8 mouse cellular contexts compared by ENCODE assay signal in genomic region chr10:60218591-60219499, GRCm38 (mm10). TPM values are rescaled to one million over a fixed set of nuclear protein-coding genes. Genes with fewer than 3 reads are reported as not detected.
A peak's percentile ranks its signal among the peaks of the same experiment; 100 is the strongest.
DNase-seq lines count a peak whose midpoint lies in the region; ATAC-seq and TF ChIP-seq lines count a peak whose summit lies in the region.

Gene Chst3, minus strand, starts transcription at chr10:60219260.

- H3K27me3 ChIP-seq in cerebellum, adult 2 months (ENCODE audit: control insufficient read depth, insufficient read depth, low read length) = no peaks in the 10 kb centered on the region; the same call in 1 of the 2 replicates
- H3K27me3 ChIP-seq in lung, embryonic 16.5 days (ENCODE audit: control insufficient read depth, insufficient read depth, low read depth, low read length) = no peaks in the 10 kb centered on the region

- H3K27ac ChIP-seq in cerebellum, adult 2 months (ENCODE audit: insufficient read depth, low read length) = no peak within 1 kb of the TSS
- peak within 1 kb of the TSS; percentile 84 for H3K27ac ChIP-seq in lung, embryonic 16.5 days (ENCODE audit: low read length)
- no peak within 1 kb of the TSS for H3K27ac ChIP-seq in olfactory bulb, adult 2 months (ENCODE audit: insufficient read depth, low read depth, low read length)

- H3K4me2 ChIP-seq in lung, embryonic 16.5 days (ENCODE audit: low read depth, low read length) = peak within 1 kb of the TSS; percentile 91

- no peaks in the 10 kb centered on the region for H3K9me3 ChIP-seq in lung, embryonic 16.5 days (ENCODE audit: control insufficient read depth, low read length)

- 2% methylated on average over 82 of the region's 83 CpGs for WGBS in cerebellum, adult 2 months
- WGBS in lung, embryonic 16.5 days = under 1% methylated on average over 65 of the region's 83 CpGs
- 1% methylated on average over 80 of the region's 83 CpGs for WGBS in olfactory bulb, adult 2 months

- H3K9ac ChIP-seq in lung, embryonic 16.5 days (ENCODE audit: low read length) = peak within 1 kb of the TSS; percentile 82

- ATAC-seq in lung, embryonic 16.5 days (ENCODE audit: low read depth) = peak; percentile 79

- TF ChIP-seq CTCF in cerebellum, adult 2 months (IDR thresholded peaks at IDR 0.05; ENCODE audit: borderline replicate concordance, insufficient read depth, low read depth, low read length) = no peak
- no peak for TF ChIP-seq CTCF in olfactory bulb, adult 2 months (IDR thresholded peaks at IDR 0.05; ENCODE audit: insufficient read depth, low read depth, low read length)

- H3K36me3 ChIP-seq in lung, embryonic 16.5 days (ENCODE audit: control insufficient read depth, insufficient read depth, low read length) = no peaks in the 10 kb centered on the region

- TF ChIP-seq POLR2A in cerebellum, adult 2 months (IDR thresholded peaks at IDR 0.05; ENCODE audit: borderline replicate concordance, insufficient read depth, low read length) = no peak
- no peak for TF ChIP-seq POLR2A in olfactory bulb, adult 2 months (IDR thresholded peaks at IDR 0.05; ENCODE audit: insufficient read depth, low read depth, low read length)

- peak within 1 kb of the TSS; percentile 32 for H3K4me3 ChIP-seq in cerebellum, adult 2 months (replicated peaks; ENCODE audit: insufficient read depth, low read depth, low read length)
- H3K4me3 ChIP-seq in lung, embryonic 16.5 days (ENCODE audit: low read length) = peak within 1 kb of the TSS; percentile 77
- H3K4me3 ChIP-seq in olfactory bulb, adult 2 months (ENCODE audit: insufficient read depth, low read depth, low read length) = peak within 1 kb of the TSS; percentile 51

- H3K4me1 ChIP-seq in cerebellum, adult 2 months (ENCODE audit: control insufficient read depth, insufficient read depth, low read length) = no peaks in the 10 kb centered on the region
- H3K4me1 ChIP-seq in lung, embryonic 16.5 days (replicated peaks; ENCODE audit: control insufficient read depth, insufficient read depth, low read length) = peaks cover 28% of the 10 kb centered on the region
- H3K4me1 ChIP-seq in olfactory bulb, adult 2 months (ENCODE audit: control insufficient read depth, insufficient read depth, low read length) = peaks cover 42% of the 10 kb centered on the region

- DNase-seq in cerebellum, adult 2 months = peak; percentile 35
- no peak for DNase-seq in cerebellum, adult 9-10 months
- peak; percentile 69 for DNase-seq in embryo, embryonic 10.5 days (ENCODE audit: low spot score)
- DNase-seq in heart, adult 8-10 months (ENCODE audit: low spot score) = peak; percentile 32
- peak; percentile 69 to 80 for DNase-seq in kidney, adult 8-10 months
- peak; percentile 34 for DNase-seq in urinary bladder, postnatal 25 days (ENCODE audit: low spot score)

RNA-seq across cellular contexts. Expression of gene Chst3, which starts in this region (rescaled TPM):
- 2.2 TPM in 2 replicates for polyA plus RNA-seq in cerebellum, adult 2 months (2012; rRNA removed)
- total RNA-seq in heart, adult 8-10 months (2022) = 1 to 10 TPM in 1 of 4 experiments, under 1 TPM in 3; 0.65 to 1.2 (median 0.80) TPM
- 1.8 and 2.1 TPM in 2 replicates for polyA plus RNA-seq in lung, embryonic 16.5 days (2015; fragmentation: Nextera tagmentation; extraction: Ambion mirVana)
- polyA plus RNA-seq in olfactory bulb, adult 2 months (2012; ENCODE audit: insufficient read depth, insufficient read length, low replicate concordance, missing spikeins) = not detected in 2 replicates
